Comparison of ENCODE assay signal across 16 mouse cellular contexts in the genomic region with DNA sequence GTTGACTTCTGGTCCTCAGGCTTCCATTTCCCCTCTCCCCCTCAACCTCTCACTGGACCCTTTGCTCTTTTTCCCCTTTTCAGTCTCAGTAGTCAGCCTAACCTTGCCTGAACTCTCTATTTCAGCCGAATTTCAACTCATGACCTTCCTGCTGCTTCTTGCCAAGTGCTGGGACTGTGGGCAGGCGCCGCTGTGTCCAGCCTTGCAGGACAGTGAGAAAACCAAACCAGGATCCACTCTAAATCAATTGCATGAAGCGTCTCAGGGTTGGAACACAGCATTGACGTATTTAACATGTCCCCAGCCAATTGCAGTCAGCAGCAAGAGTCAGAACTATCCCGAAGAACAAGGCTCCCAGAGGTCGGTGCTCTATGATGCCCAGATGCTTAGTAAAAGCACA. TPM values are rescaled to one million over a fixed set of nuclear protein-coding genes. Genes with fewer than 3 reads are reported as not detected.
DNase-seq lines count a peak whose midpoint lies in the region; ATAC-seq lines count a peak whose summit lies in the region.
"Had no signal": no experiment of that assay in that cellular context is flagged by ENCODE, and none has a peak within 500 bp of the region (broad histone marks: within the 10 kb centered on the region; RNA-seq: fewer than 3 reads in every experiment).

No protein-coding gene starts in this region.

- no peak for ATAC-seq in granulocyte monocyte progenitor cell, adult 5-6 weeks (replicated peaks; ENCODE audit: poor library complexity, severe bottlenecking)
- ATAC-seq: inflammation-experienced regulatory T-cells, adult 6 months; liver, embryonic 12.5 days had no signal

- DNase-seq in heart, adult 11 months = peak; percentile 90
- DNase-seq in heart, postnatal 4 days = no peak
- DNase-seq in MN1 (ENCODE audit: low spot score) = peak; percentile 31
- DNase-seq in adrenal gland, adult 8-10 months = peak; percentile 29
- peak; percentile 39 for DNase-seq in kidney, postnatal 10 days
- no peak for DNase-seq in urinary bladder, postnatal 25 days (ENCODE audit: low spot score)
- DNase-seq: cerebellum, adult 8-10 months; cerebellum, postnatal 36 days; embryo, embryonic 11 days; lung, adult 18-20 months; lung, postnatal 10 days; right cerebral cortex, postnatal 4 days; thymus, postnatal 36 days had no signal

RNA-seq across cellular contexts. Expression of a gene that starts 26.1 kb away (rescaled TPM):
- total RNA-seq in heart, postnatal 4 days (2021) = 1 to 10 TPM; 1.2 to 1.3 TPM
- total RNA-seq in adrenal gland, adult 8-10 months (2022) = 10 to 100 TPM in 1 of 4 experiments, 1 to 10 TPM in 3; 5.5 to 10.8 (median 7.0) TPM
- not detected in 2 replicates for total RNA-seq in granulocyte monocyte progenitor cell, adult 5-6 weeks (2014; fragmentation: Nextera tagmentation)
- 0.46 TPM in 1 of 2 replicates, not detected in the other for total RNA-seq in granulocyte monocyte progenitor cell, adult 5-6 weeks (2017)

Comparison
In these comparisons a context has a peak if more than half of its experiments do, and no peak if none do; other contexts are left out.
1. DNase-seq: peak in heart, adult 11 months (single experiment), MN1 (single experiment), adrenal gland, adult 8-10 months (single experiment) and kidney, postnatal 10 days (single experiment); none in heart, postnatal 4 days (single experiment) and urinary bladder, postnatal 25 days (single experiment).